Mouse (Mus musculus) thymus, adult 2 months (tissue): ENCODE results near the gene Hmcn2.
A peak's percentile ranks its signal among the peaks of the same experiment; 100 is the strongest.

Experiments
- CTCF ChIP-seq: fragments of 200-500 bp; IDR thresholded peaks from 2 replicates; pipeline ENCODE4 v1.5.1; 2012; ENCODE audit warnings: mild to moderate bottlenecking, control low read depth, low read length, moderate library complexity, borderline replicate concordance; ENCODE audit not compliant: control insufficient read depth, poor library complexity, insufficient read depth; ENCODE audit errors: extremely low read depth
- POLR2A ChIP-seq: fragments of 200-500 bp; IDR thresholded peaks from 2 replicates; pipeline ENCODE4 v1.6.1; 2012; ENCODE audit warnings: mild to moderate bottlenecking, low read length, control low read depth, moderate library complexity; ENCODE audit not compliant: control insufficient read depth, poor library complexity, insufficient read depth; ENCODE audit errors: extremely low read depth

- peak; percentile 56; the same call in 1 of the 2 replicates for TF ChIP-seq CTCF
- no peak for TF ChIP-seq POLR2A
These were observed 168.8 kb downstream of the Hmcn2 start for GRCm38 (mm10) chr2:31482914-31483575.
